Mouse (Mus musculus) kidney, adult 2 months (tissue): ENCODE results near the gene Rassf1. TPM values are rescaled to one million over a fixed set of nuclear protein-coding genes. Genes with fewer than 3 reads are reported as not detected.

Experiments
- DNase-seq: peaks from one replicate; pipeline ENCODE4 v3.0.0; 2021
- H3K27ac ChIP-seq: fragments of 200-500 bp; 2 replicates; pipeline ENCODE4 v1.5.1; 2012; ENCODE audit warnings: low read depth, low read length, control low read depth, inconsistent platforms; ENCODE audit not compliant: insufficient read depth
- H3K27me3 ChIP-seq: fragments of 200-500 bp; replicated peaks from 2 replicates; pipeline ENCODE4 v1.6.1; 2012; ENCODE audit warnings: mild to moderate bottlenecking, moderate library complexity, low read length, inconsistent platforms; ENCODE audit not compliant: control insufficient read depth, insufficient read depth
- H3K36me3 ChIP-seq: fragments of 200-500 bp; 2 replicates; pipeline ENCODE4 v1.6.1; 2012; ENCODE audit warnings: mild to moderate bottlenecking, moderate library complexity, low read length, inconsistent platforms; ENCODE audit not compliant: control insufficient read depth, insufficient read depth
- H3K4me1 ChIP-seq: fragments of 200-500 bp; 2 replicates; pipeline ENCODE4 v1.6.1; 2011; ENCODE audit warnings: low read length; ENCODE audit not compliant: control insufficient read depth, insufficient read depth
- H3K4me3 ChIP-seq: fragments of 200-500 bp; 2 replicates; pipeline ENCODE4 v1.5.1; 2011; ENCODE audit warnings: mild to moderate bottlenecking, low read depth, low read length, control low read depth; ENCODE audit not compliant: insufficient read depth
- CTCF ChIP-seq: fragments of 200-500 bp; conservative IDR thresholded peaks from 2 replicates; pipeline ENCODE4 v1.5.1; 2011; ENCODE audit warnings: low read depth, mild to moderate bottlenecking, control low read depth, low read length, moderate library complexity, mixed read lengths; ENCODE audit not compliant: insufficient read depth, insufficient read length
- POLR2A ChIP-seq: fragments of 200-500 bp; IDR thresholded peaks from one replicate; pipeline ENCODE4 v1.6.1; 2011; ENCODE audit warnings: low read depth, low read length, control low read depth
- WGBS: fragments of 180-500 bp; shearing (Covaris S2); methylation state at CpG from one replicate; pipeline ENCODE4 v1.1.7; 2018; 5-methylcytosine and 5-hydroxymethylcytosine counted together
- polyA plus RNA-seq: library from polyadenylated mRNA; depleted of rRNA; stranded (reverse); fragments of >200 nt; gene quantifications from 2 replicates; pipeline ENCODE4 v1.2.3, GENCODE M21; 2012

The Rassf1 gene
- polyA plus RNA-seq, 1 experiment, result 23.0 TPM

DNA sequence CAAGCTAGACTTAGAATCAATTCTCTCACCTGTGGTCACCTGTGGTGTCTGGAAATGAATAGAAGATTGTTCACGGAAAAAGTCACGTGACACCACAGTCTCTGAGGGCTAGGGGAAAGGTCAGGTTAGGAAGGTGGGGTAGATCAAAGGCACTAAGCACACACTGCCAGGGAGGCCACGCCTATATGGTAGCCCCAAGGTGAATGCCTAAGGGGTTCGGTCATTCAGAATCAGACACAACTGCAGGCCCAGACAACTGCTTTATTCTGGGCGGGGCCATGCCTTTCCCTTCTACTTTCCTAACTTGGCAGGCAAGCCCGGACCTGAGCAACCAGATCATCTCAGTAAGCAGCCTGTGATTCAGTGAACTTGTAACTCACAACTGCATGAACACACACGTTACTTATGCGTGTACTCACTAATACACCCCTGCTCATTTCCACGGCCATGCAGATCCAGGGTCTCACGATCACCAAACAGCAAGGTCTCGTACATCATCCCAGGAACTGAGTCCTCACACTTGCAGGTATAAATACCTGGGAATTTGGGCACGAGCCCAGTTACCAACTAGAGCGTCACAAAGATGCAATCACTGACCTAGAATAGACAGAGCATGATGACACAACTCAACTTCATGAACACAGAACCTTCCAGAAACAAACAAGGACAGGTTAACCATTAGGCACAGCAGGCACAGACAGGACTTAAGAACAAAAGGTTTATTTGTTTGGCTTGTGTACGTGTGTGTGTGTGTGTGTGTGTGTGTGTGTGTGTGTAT, 24.4 kb downstream of the Rassf1 start:
- 53% methylated on average over 14 of the region's 14 CpGs for WGBS
- peak overlapping the region; percentile 74 for H3K27ac ChIP-seq
- DNase-seq, result peak; percentile 68

DNA sequence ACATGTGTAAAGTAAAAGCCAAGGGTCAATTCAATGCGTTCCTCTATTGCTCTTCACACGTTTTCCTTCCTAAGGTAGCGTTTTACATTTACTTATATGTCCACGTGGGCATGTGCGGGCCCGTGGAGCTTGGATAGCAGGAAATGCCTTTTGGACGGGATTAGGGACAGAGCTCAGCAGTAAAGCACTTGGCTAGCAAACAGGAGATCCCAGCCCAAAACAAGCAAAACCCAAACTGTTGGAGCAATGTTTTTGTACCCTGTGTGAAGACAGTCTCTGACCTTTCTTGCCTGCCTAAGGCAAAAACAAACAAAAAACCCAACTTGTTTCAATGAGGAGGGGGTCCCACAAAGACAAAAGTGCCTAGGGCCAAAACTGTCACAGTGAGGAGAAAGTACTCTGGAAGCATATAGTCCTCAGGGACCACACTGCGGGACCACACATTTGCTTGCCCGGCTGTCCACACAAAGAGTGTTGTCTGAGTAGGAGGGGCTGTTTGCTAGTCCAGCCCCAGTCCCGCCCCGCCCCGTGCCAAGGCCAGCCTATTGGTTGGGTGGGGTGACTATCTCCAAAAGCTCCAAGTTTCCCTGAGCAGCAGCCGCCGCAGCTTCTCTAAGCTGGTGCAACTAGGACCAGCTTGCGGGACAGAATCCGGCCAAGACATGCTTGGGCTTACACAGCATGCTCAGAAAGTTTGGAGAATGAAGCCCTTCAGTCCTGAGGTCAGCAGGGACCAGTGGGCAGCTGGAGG, 25.2 kb downstream of the Rassf1 start, which contains the start of gene Hyal1:
Gene Hyal1 (plus strand): TSS at position 571 of the 751 bp plus-strand sequence.
- Histone ChIP-seq H3K4me1 (peaks cover 30% of the 10 kb centered on the region), H3K36me3 (no peaks in the 10 kb centered on the region; the same call in 1 of the 2 replicates), H3K27ac (peak within 1 kb of the TSS; percentile 74), H3K4me3 (peak within 1 kb of the TSS; percentile 62), H3K27me3 (no peaks in the 10 kb centered on the region)
- TF ChIP-seq POLR2A (no peak), CTCF (no peak)
- WGBS, result 14% methylated on average over 16 of the region's 16 CpGs
- DNase-seq, result peak; percentile 92

More for the DNA sequence above, 24.4 kb downstream of the Rassf1 start:
- H3K27me3 ChIP-seq, result no peaks in the 10 kb centered on the region
- peaks cover 34% of the 10 kb centered on the region for H3K4me1 ChIP-seq
- no peak for TF ChIP-seq CTCF
- no peak for TF ChIP-seq POLR2A
- H3K36me3 ChIP-seq, result no peaks in the 10 kb centered on the region; the same call in 1 of the 2 replicates
- H3K4me3 ChIP-seq, result no peak overlapping the region

- 85% methylated on average over 10 of the region's 10 CpGs for WGBS
- Histone ChIP-seq H3K27me3 (no peaks in the 10 kb centered on the region), H3K36me3 (no peaks in the 10 kb centered on the region; the same call in 1 of the 2 replicates), H3K4me1 (peaks cover 35% of the 10 kb centered on the region), H3K27ac (no peak overlapping the region), H3K4me3 (no peak overlapping the region)
- no peak for TF ChIP-seq POLR2A
- DNase-seq, result no peak
These were observed 26.5 kb downstream of the Rassf1 start for GRCm38 (mm10) chr9:107577871-107578270.

DNA sequence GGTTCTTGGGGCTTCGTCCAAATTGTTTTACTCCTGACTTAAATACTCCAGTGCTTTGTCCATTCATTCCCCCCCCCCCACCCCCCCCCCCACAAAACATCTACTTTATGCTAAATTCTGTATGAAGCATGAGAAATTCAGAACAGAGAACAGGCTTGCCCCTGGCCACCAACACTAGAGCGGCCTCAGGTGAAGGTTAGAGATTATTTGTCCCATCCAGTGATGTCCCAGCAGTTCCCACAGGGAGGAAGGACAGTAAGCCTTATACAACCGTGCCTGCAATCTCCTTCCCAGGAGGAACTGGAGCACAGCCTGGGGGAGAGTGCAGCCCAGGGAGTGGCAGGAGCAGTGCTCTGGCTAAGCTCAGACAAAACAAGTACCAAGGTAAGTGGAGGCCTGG, 27.2 kb downstream of the Rassf1 start, which contains the start of gene Naa80:
Gene Naa80 (plus strand): TSS at position 301 of the 400 bp plus-strand sequence.
- Histone ChIP-seq H3K4me3 (no peak within 1 kb of the TSS), H3K36me3 (no peaks in the 10 kb centered on the region), H3K27ac (no peak within 1 kb of the TSS), H3K4me1 (peaks cover 35% of the 10 kb centered on the region), H3K27me3 (no peaks in the 10 kb centered on the region)
- WGBS, result 82% methylated on average over 3 of the region's 3 CpGs
- DNase-seq, result no peak
- no peak for TF ChIP-seq POLR2A
- no peak for TF ChIP-seq CTCF

DNA sequence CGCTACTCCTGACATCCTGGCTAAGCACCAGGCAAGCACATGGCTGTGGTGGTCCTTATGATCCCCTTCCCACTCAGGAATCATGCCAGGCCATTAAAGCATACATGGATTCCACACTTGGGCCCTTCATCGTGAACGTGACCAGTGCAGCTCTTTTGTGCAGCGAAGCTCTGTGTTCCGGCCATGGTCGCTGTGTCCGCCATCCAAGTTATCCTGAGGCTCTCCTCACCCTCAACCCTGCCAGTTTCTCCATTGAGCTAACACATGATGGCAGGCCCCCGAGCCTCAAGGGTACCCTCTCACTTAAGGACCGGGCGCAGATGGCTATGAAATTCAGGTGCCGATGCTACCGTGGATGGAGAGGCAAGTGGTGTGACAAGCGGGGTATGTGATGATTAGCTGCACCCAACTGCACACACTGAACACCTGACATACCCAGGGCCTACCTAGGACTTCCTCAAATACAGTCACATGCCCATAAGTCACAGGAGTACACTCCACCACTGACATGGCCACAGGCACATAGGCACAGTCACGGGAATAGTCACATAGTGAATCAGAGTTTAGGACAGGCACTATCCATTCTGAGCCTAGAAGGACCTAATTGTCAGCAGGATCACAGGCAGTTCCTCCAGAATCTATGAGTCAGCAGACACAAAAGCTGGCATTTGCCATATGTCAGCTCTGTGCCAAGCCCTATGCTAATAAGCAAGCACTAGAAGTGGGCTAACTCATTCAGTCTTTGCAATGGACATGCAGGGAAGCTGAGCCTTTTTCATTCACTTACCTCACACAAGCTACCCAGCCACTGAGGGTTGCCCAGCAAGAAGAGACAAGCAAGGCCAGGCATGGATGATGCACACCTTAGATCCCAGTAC, 27.9 kb downstream of the Rassf1 start:
- H3K4me1 ChIP-seq, result peaks cover 35% of the 10 kb centered on the region
- H3K36me3 ChIP-seq, result no peaks in the 10 kb centered on the region
- no peaks in the 10 kb centered on the region for H3K27me3 ChIP-seq
- WGBS, result 95% methylated on average over 14 of the region's 14 CpGs
- H3K27ac ChIP-seq, result no peak overlapping the region
- TF ChIP-seq POLR2A (no peak), CTCF (no peak)
- H3K4me3 ChIP-seq, result no peak overlapping the region
- no peak for DNase-seq

DNA sequence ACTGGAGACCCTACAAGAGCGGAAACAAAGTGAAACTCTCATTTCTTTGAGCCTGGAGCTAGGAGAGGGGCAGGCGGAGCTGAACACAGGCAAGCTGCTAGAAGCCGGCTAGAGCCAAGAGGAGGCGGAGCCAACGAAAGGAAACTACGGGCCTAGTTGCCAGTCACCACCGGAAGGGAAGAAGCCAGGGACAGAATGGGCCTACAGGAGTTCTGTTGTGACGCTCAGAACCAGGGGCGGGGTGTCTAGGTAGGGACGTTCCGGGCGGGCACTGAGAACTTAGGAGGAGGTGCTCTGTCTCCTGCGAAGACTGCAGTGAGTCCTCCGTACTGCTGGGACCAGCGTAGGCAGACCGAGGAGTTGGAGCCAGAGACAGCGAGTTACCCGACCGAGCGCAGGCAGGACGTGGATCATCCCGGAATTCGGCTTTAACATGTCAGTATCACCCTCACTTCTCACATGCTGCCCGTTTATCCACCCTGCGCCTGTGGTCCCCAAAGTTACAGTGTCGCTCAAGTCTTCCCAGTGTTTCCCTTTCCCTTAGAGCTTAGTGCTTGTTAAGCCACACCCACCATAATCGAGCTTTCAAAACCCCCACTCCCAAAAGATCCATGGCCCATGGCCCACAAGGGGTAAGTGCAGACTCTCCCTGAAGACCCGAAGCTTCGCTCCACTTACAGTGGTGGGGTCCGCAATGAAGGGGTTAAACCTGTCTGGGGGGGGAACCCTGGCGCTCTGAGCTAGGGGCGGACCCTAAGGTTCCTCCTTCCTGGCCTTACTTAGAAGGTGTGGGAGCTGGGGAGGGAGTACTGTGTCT, 29.4 kb downstream of the Rassf1 start, which contains the start of gene Hyal3:
Gene Hyal3 (plus strand): TSS at position 318 of the 817 bp plus-strand sequence.
- H3K36me3 ChIP-seq, result no peaks in the 10 kb centered on the region
- peak within 1 kb of the TSS; percentile 98 for H3K27ac ChIP-seq
- peak; percentile 89 for TF ChIP-seq POLR2A
- TF ChIP-seq CTCF, result no peak
- DNase-seq, result peak; percentile 98
- WGBS, result under 1% methylated on average over 32 of the region's 32 CpGs
- peak within 1 kb of the TSS; percentile 91 for H3K4me3 ChIP-seq
- H3K4me1 ChIP-seq, result peaks cover 35% of the 10 kb centered on the region
- H3K27me3 ChIP-seq, result no peaks in the 10 kb centered on the region
